ENCODE assay signal across 8 mouse cellular contexts in the genomic region with DNA sequence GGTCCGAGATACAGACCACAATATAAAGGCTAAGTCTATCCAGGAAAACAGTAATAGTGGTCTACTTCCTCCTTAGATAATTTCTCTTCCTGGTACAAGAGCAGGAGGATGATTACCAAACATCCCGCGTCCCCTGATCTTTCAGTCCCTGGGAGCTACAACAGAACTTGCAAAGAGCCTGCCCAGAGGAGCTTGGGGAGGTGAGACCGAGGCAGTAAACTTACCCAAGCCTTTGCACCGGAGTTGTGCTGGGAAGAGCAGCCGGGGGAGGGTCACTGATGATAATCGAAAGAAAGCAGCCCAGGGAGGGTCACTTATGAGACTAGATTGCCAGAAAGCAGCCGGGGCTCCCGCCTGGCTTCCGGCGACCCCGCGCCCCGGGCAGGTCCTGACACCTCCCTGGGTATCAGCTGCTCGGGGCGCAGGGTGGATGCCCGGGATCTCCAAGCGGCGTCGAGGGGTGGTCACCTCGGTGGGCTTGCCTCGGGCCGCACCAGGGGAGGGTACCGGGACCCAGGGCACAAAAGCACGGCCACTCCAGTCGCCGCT. TPM values are rescaled to one million over a fixed set of nuclear protein-coding genes. Genes with fewer than 3 reads are reported as not detected.
A peak's percentile ranks its signal among the peaks of the same experiment; 100 is the strongest.
DNase-seq lines count a peak whose midpoint lies in the region; ATAC-seq and TF ChIP-seq lines count a peak whose summit lies in the region.

No protein-coding gene starts in this region.

- no peak for TF ChIP-seq CTCF in MEL (IDR thresholded peaks at IDR 0.05 in 2 of 3, conservative IDR thresholded peaks at IDR 0.05 in 1 of 3; ENCODE audit: control insufficient read depth in 1 of 3, insufficient read depth in 1 of 3, low read depth in 2 of 3, low read length in 3 of 3, poor library complexity in 1 of 3, severe bottlenecking in 1 of 3)

- peak; percentile 52 for DNase-seq in adrenal gland, postnatal 14 days
- DNase-seq in adrenal gland, adult 2 months, result no peak
- DNase-seq in MEL (ENCODE audit: low read depth, low spot score), result peak; percentile 84
- no peak for DNase-seq in forebrain, embryonic 10.5 days (ENCODE audit: extremely low spot score, low spot score)
- peak; percentile 54 for DNase-seq in midbrain, embryonic 14.5 days
- DNase-seq in spleen, postnatal 14 days (ENCODE audit: low spot score in 2 of 2), result no peak
- DNase-seq in right cerebral cortex, postnatal 4 days, result no peak

- no peaks in the 10 kb centered on the region for H3K27me3 ChIP-seq in MEL (ENCODE audit: control insufficient read depth in 1 of 2, insufficient read depth in 2 of 2, low read length in 2 of 2)
- H3K27me3 ChIP-seq in forebrain, embryonic 10.5 days (ENCODE audit: poor library complexity, severe bottlenecking), result no peaks in the 10 kb centered on the region
- H3K27me3 ChIP-seq in limb, embryonic 12.5 days, result no peaks in the 10 kb centered on the region
- no peaks in the 10 kb centered on the region for H3K27me3 ChIP-seq in midbrain, embryonic 14.5 days (ENCODE audit: control insufficient read depth, insufficient read depth, low read length)

- peak; percentile 52 for ATAC-seq in limb, embryonic 12.5 days (ENCODE audit: insufficient number of reproducible peaks, insufficient read depth, low FRiP score, low TSS enrichment, low read depth)
- 0 out of 2 replicates have a peak, but pooled peaks have one; percentile 39 for ATAC-seq in midbrain, embryonic 14.5 days (ENCODE audit: low FRiP score, low TSS enrichment)

- H3K4me2 ChIP-seq in limb, embryonic 12.5 days, result peak overlapping the region; percentile 72
- peak overlapping the region; percentile 70 for H3K4me2 ChIP-seq in midbrain, embryonic 14.5 days (ENCODE audit: low read length)

- TF ChIP-seq RAD21 in MEL (IDR thresholded peaks at IDR 0.05; ENCODE audit: low read depth, low read length), result no peak; the same call in 1 of the 2 replicates

- H3K27ac ChIP-seq in MEL (ENCODE audit: control insufficient read depth, low read depth, low read length), result peak overlapping the region; percentile 74
- peak overlapping the region; percentile 93 for H3K27ac ChIP-seq in forebrain, embryonic 10.5 days
- peak overlapping the region; percentile 90 for H3K27ac ChIP-seq in limb, embryonic 12.5 days
- H3K27ac ChIP-seq in midbrain, embryonic 14.5 days (replicated peaks; ENCODE audit: low read depth, low read length), result peak overlapping the region; percentile 86

- peaks cover 1 to 3% of the 10 kb centered on the region in 2 experiments; a peak in 3 of 4 replicates for H3K36me3 ChIP-seq in MEL (ENCODE audit: control insufficient read depth in 1 of 2, insufficient read depth in 2 of 2, low read length in 2 of 2)
- peaks cover 23% of the 10 kb centered on the region for H3K36me3 ChIP-seq in forebrain, embryonic 10.5 days (replicated peaks)
- peaks cover 25% of the 10 kb centered on the region for H3K36me3 ChIP-seq in limb, embryonic 12.5 days
- H3K36me3 ChIP-seq in midbrain, embryonic 14.5 days (ENCODE audit: control insufficient read depth, insufficient read depth, low read length), result peaks cover 14% of the 10 kb centered on the region

- H3K4me1 ChIP-seq in MEL (ENCODE audit: control insufficient read depth in 1 of 2, insufficient read depth in 2 of 2, low read length in 2 of 2), result peaks cover 3 to 4% of the 10 kb centered on the region in 2 experiments; a peak in 1 of 4 replicates
- H3K4me1 ChIP-seq in forebrain, embryonic 10.5 days, result peaks cover 20% of the 10 kb centered on the region
- peaks cover 11% of the 10 kb centered on the region for H3K4me1 ChIP-seq in limb, embryonic 12.5 days (replicated peaks)
- H3K4me1 ChIP-seq in midbrain, embryonic 14.5 days (ENCODE audit: control insufficient read depth, insufficient read depth, low read length), result 0 out of 2 replicates have a peak, but pooled peaks cover 3% of the 10 kb centered on the region

- peak in 1 of 2 experiments; percentile 47; a peak in 1 of 4 replicates for TF ChIP-seq POLR2A in MEL (IDR thresholded peaks at IDR 0.05; ENCODE audit: control insufficient read depth in 1 of 2, insufficient read depth in 1 of 2, low read depth in 1 of 2, low read length in 2 of 2, poor library complexity in 1 of 2)

- peak overlapping the region; percentile 77 to 99 for H3K4me3 ChIP-seq in MEL (ENCODE audit: control insufficient read depth in 1 of 2, insufficient read depth in 1 of 2, low read depth in 2 of 2, low read length in 2 of 2)
- H3K4me3 ChIP-seq in forebrain, embryonic 10.5 days, result peak overlapping the region; percentile 90
- H3K4me3 ChIP-seq in limb, embryonic 12.5 days (replicated peaks), result peak overlapping the region; percentile 90
- peak overlapping the region; percentile 88 for H3K4me3 ChIP-seq in midbrain, embryonic 14.5 days (replicated peaks; ENCODE audit: low read depth, low read length)

- H3K9ac ChIP-seq in MEL (ENCODE audit: control insufficient read depth, low read depth, low read length, poor library complexity, severe bottlenecking), result peak overlapping the region; percentile 78
- H3K9ac ChIP-seq in limb, embryonic 12.5 days (replicated peaks), result peak overlapping the region; percentile 89
- peak overlapping the region; percentile 84 for H3K9ac ChIP-seq in midbrain, embryonic 14.5 days (replicated peaks; ENCODE audit: low read length)

- peak; percentile 18 to 37; a peak in 1 of 4 replicates for TF ChIP-seq EP300 in MEL (IDR thresholded peaks at IDR 0.05; ENCODE audit: low read depth in 1 of 2, low read length in 2 of 2)

- no peaks in the 10 kb centered on the region for H3K9me3 ChIP-seq in MEL (replicated peaks; ENCODE audit: insufficient read depth, low read length)
- H3K9me3 ChIP-seq in forebrain, embryonic 10.5 days, result no peaks in the 10 kb centered on the region
- no peaks in the 10 kb centered on the region for H3K9me3 ChIP-seq in limb, embryonic 12.5 days
- H3K9me3 ChIP-seq in midbrain, embryonic 14.5 days (ENCODE audit: control insufficient read depth, low read length), result no peaks in the 10 kb centered on the region

- H3K79me2 ChIP-seq in MEL (ENCODE audit: control insufficient read depth, insufficient read depth, low read length, poor library complexity), result peaks cover 4% of the 10 kb centered on the region

- under 1% methylated on average over 27 of the region's 27 CpGs for WGBS in forebrain, embryonic 10.5 days
- WGBS in limb, embryonic 12.5 days, result 1% methylated on average over 27 of the region's 27 CpGs
- under 1% methylated on average over 27 of the region's 27 CpGs for WGBS in midbrain, embryonic 14.5 days

TF ChIP-seq in MEL, 35 proteins besides CTCF, POLR2A, EP300 and RAD21 (continues in another document):
- TF ChIP-seq KAT2A (conservative IDR thresholded peaks at IDR 0.05; ENCODE audit: low read depth, low read length) (no peak; the same call in 1 of the 2 replicates), RCOR1 (IDR thresholded peaks at IDR 0.05; ENCODE audit: low read depth, low read length) (no peak), ZMIZ1 (IDR thresholded peaks at IDR 0.05; ENCODE audit: low read depth, low read length) (peak; percentile 43; the same call in 1 of the 2 replicates), MEF2A (IDR thresholded peaks at IDR 0.05; ENCODE audit: extremely low read depth, insufficient replicate concordance, low read depth, low read length, poor library complexity, severe bottlenecking) (no peak), SMC3 (IDR thresholded peaks at IDR 0.05; ENCODE audit: low read depth, low read length) (no peak), CHD1 (IDR thresholded peaks at IDR 0.05; ENCODE audit: low read depth, low read length) (no peak), E2F4 (IDR thresholded peaks at IDR 0.05; ENCODE audit: borderline replicate concordance, low read depth, low read length) (no peak), TBP (IDR thresholded peaks at IDR 0.05; ENCODE audit: low read depth, low read length) (peak; percentile 75), GABPA (IDR thresholded peaks at IDR 0.05; ENCODE audit: low read depth, low read length) (no peak), ZKSCAN1 (IDR thresholded peaks at IDR 0.05; ENCODE audit: low read depth, low read length) (no peak), MYB (IDR thresholded peaks at IDR 0.05; ENCODE audit: low read depth, low read length) (no peak)

RNA-seq across cellular contexts. Expression of gene Apaf1, which starts 0.5 kb away (rescaled TPM):
- total RNA-seq in adrenal gland, postnatal 14 days (2021), result 11.4 and 11.7 TPM in 2 replicates
- 1 to 10 TPM; 3.5 to 8.3 TPM for total RNA-seq in adrenal gland, adult 2 months (2021)
- 2.9 and 3.3 TPM in 2 replicates for polyA plus RNA-seq in adrenal gland, adult 2 months (2012; rRNA removed)
- 12.8 and 16.7 TPM in 2 replicates for total RNA-seq in MEL (2012; rRNA removed)
- polyA plus RNA-seq in MEL (2012; ENCODE audit: insufficient read depth in 1 of 2, insufficient read length in 2 of 2, low read depth in 1 of 2, low replicate concordance in 2 of 2, missing spikeins in 1 of 2), result 10 to 100 TPM in 1 of 2 experiments, not detected in 1; 14.3 TPM
- polyA plus RNA-seq in forebrain, embryonic 10.5 days (2016; fragmentation: Nextera tagmentation; extraction: Ambion mirVana), result 20.0 and 20.6 TPM in 2 replicates
- polyA plus RNA-seq in limb, embryonic 12.5 days (2016; fragmentation: Nextera tagmentation; extraction: Ambion mirVana), result 34.6 and 34.8 TPM in 2 replicates
- 25.9 and 29.6 TPM in 2 replicates for polyA plus RNA-seq in midbrain, embryonic 14.5 days (2014; fragmentation: Nextera tagmentation; extraction: Ambion mirVana)

RNA-seq across cellular contexts. Expression of gene Ikbip, which starts 0.7 kb away (rescaled TPM):
- total RNA-seq in adrenal gland, postnatal 14 days (2021), result 30.8 and 34.5 TPM in 2 replicates
- total RNA-seq in adrenal gland, adult 2 months (2021), result 10 to 100 TPM; 33.1 to 43.7 TPM
- polyA plus RNA-seq in adrenal gland, adult 2 months (2012; rRNA removed), result 1.2 and 2.2 TPM in 2 replicates
- total RNA-seq in MEL (2012; rRNA removed), result 11.0 and 12.3 TPM in 2 replicates
- 1 to 10 TPM in 1 of 2 experiments, not detected in 1; 9.9 TPM for polyA plus RNA-seq in MEL (2012; ENCODE audit: insufficient read depth in 1 of 2, insufficient read length in 2 of 2, low read depth in 1 of 2, low replicate concordance in 2 of 2, missing spikeins in 1 of 2)
- 15.8 TPM in 2 replicates for polyA plus RNA-seq in forebrain, embryonic 10.5 days (2016; fragmentation: Nextera tagmentation; extraction: Ambion mirVana)
- polyA plus RNA-seq in limb, embryonic 12.5 days (2016; fragmentation: Nextera tagmentation; extraction: Ambion mirVana), result 43.4 and 44.0 TPM in 2 replicates
- polyA plus RNA-seq in midbrain, embryonic 14.5 days (2014; fragmentation: Nextera tagmentation; extraction: Ambion mirVana), result 13.0 and 19.5 TPM in 2 replicates

RNA-seq across cellular contexts. Expression of gene Slc25a3, which starts 41.8 kb away (rescaled TPM):
- total RNA-seq in adrenal gland, postnatal 14 days (2021), result 859 and 881 TPM in 2 replicates
- 1,000 to 10,000 TPM; 1,193 to 1,310 TPM for total RNA-seq in adrenal gland, adult 2 months (2021)
- 1,760 and 3,093 TPM in 2 replicates for polyA plus RNA-seq in adrenal gland, adult 2 months (2012; rRNA removed)
- 497 and 556 TPM in 2 replicates for total RNA-seq in MEL (2012; rRNA removed)
- 100 to 1,000 TPM; 368 to 868 TPM for polyA plus RNA-seq in MEL (2012; ENCODE audit: insufficient read depth in 1 of 2, insufficient read length in 2 of 2, low read depth in 1 of 2, low replicate concordance in 2 of 2, missing spikeins in 1 of 2)
- 412 and 413 TPM in 2 replicates for polyA plus RNA-seq in forebrain, embryonic 10.5 days (2016; fragmentation: Nextera tagmentation; extraction: Ambion mirVana)
- 393 and 402 TPM in 2 replicates for polyA plus RNA-seq in limb, embryonic 12.5 days (2016; fragmentation: Nextera tagmentation; extraction: Ambion mirVana)
- 565 and 569 TPM in 2 replicates for polyA plus RNA-seq in midbrain, embryonic 14.5 days (2014; fragmentation: Nextera tagmentation; extraction: Ambion mirVana)

Comparison
In these comparisons a context has a peak if more than half of its experiments do, and no peak if none do; other contexts are left out.
1. DNase-seq: peak in adrenal gland, postnatal 14 days (single experiment), MEL (single experiment) and midbrain, embryonic 14.5 days (single experiment); none in adrenal gland, adult 2 months (single experiment), forebrain, embryonic 10.5 days (single experiment), spleen, postnatal 14 days (0 of 2) and right cerebral cortex, postnatal 4 days (single experiment).
2. Peak in every context shown above with its lines, with median percentiles within 50 percentile points of each other: H3K27ac ChIP-seq, H3K4me3 ChIP-seq and H3K9ac ChIP-seq.